Mouse (Mus musculus) natural killer cell, adult 2 months (primary cell): ENCODE results near the gene Gm10277.

Experiments
- DNase-seq, 2 experiments: peaks; one replicate each; pipeline ENCODE4 v3.0.0; 2022; ENCODE audit warnings: low spot score in 2 of 2

The Gm10277 gene

GRCm38 (mm10) chr11:77787707-77788106 lies at the start of gene Gm10277:
Gene Gm10277, minus strand, starts transcription at chr11:77787747.
- no peak for DNase-seq

GRCm38 (mm10) chr11:77836751-77837150 lies 49.2 kb upstream of the Gm10277 start:
- no peak for DNase-seq

- DNase-seq: no peak
These were observed 48.7 kb upstream of the Gm10277 start for GRCm38 (mm10) chr11:77836290-77836689.

- no peak for DNase-seq
These were observed 47.6 kb upstream of the Gm10277 start for GRCm38 (mm10) chr11:77835109-77835508.

GRCm38 (mm10) chr11:77832541-77832940 lies 45.0 kb upstream of the Gm10277 start:
- no peak for DNase-seq

- DNase-seq: no peak
These were observed 43.3 kb upstream of the Gm10277 start for GRCm38 (mm10) chr11:77830875-77831274.

- DNase-seq: no peak
These were observed 41.7 kb upstream of the Gm10277 start for GRCm38 (mm10) chr11:77829043-77829841.

GRCm38 (mm10) chr11:77828163-77828562 lies 40.6 kb upstream of the Gm10277 start:
- no peak for DNase-seq

GRCm38 (mm10) chr11:77827241-77827995 lies 39.9 kb upstream of the Gm10277 start:
- peak; percentile 54 to 72 for DNase-seq

GRCm38 (mm10) chr11:77826311-77826710 lies 38.8 kb upstream of the Gm10277 start:
- no peak for DNase-seq

GRCm38 (mm10) chr11:77825853-77826252 lies 38.3 kb upstream of the Gm10277 start:
- peak; percentile 17 to 36 for DNase-seq

GRCm38 (mm10) chr11:77822781-77823180 lies 35.2 kb upstream of the Gm10277 start:
- DNase-seq: peak; percentile 31 to 56

- DNase-seq: no peak
These were observed 34.1 kb upstream of the Gm10277 start for GRCm38 (mm10) chr11:77821648-77822047.

GRCm38 (mm10) chr11:77816003-77816402 lies 28.5 kb upstream of the Gm10277 start:
- peak; percentile 63 to 80 for DNase-seq

- no peak for DNase-seq
These were observed 26.4 kb upstream of the Gm10277 start for GRCm38 (mm10) chr11:77813969-77814368.

- no peak for DNase-seq
These were observed 22.5 kb upstream of the Gm10277 start for GRCm38 (mm10) chr11:77810018-77810417.

GRCm38 (mm10) chr11:77809215-77809614 lies 21.7 kb upstream of the Gm10277 start:
- DNase-seq: no peak

- DNase-seq: no peak
These were observed 20.5 kb upstream of the Gm10277 start for GRCm38 (mm10) chr11:77808051-77808465.

- DNase-seq: no peak
These were observed 19.3 kb upstream of the Gm10277 start for GRCm38 (mm10) chr11:77806855-77807254.

GRCm38 (mm10) chr11:77806218-77806617 lies 18.7 kb upstream of the Gm10277 start:
- no peak for DNase-seq

- DNase-seq: peak; percentile 45 to 59
These were observed 14.9 kb upstream of the Gm10277 start for GRCm38 (mm10) chr11:77802341-77802865.

GRCm38 (mm10) chr11:77800869-77801701 lies 13.5 kb upstream of the Gm10277 start:
- DNase-seq: peak; percentile 55 to 69
